Mouse (Mus musculus) midbrain, postnatal 0 days (tissue): ENCODE measurements around the gene Sparcl1. TPM values are rescaled to one million over a fixed set of nuclear protein-coding genes. Genes with fewer than 3 reads are reported as not detected.

ENCODE experiments used
- ATAC-seq: fragments of 200-750 bp; cut with Nextera tagmentation; 2 replicates; pipeline ENCODE4 v1.8.0; 2017; ENCODE audit warnings: moderate number of reproducible peaks, mild to moderate bottlenecking, moderate TSS enrichment, moderate library complexity; ENCODE audit not compliant: low FRiP score
- DNase-seq: peaks from one replicate; pipeline ENCODE4 v3.0.0-alpha.2; 2015; ENCODE audit warnings: low spot score
- H3K27ac ChIP-seq: fragments of 300-500 bp; sonication (generic); 2 replicates; pipeline ENCODE4 v1.5.1; 2014; ENCODE audit warnings: low read depth, mild to moderate bottlenecking, low read length, mixed read lengths
- H3K27me3 ChIP-seq: fragments of 300-500 bp; sonication (generic); 2 replicates; pipeline ENCODE4 v1.6.1; 2014; ENCODE audit warnings: low read length, control low read depth, mixed read lengths; ENCODE audit not compliant: insufficient read depth
- H3K36me3 ChIP-seq: fragments of 300-500 bp; sonication (generic); 2 replicates; pipeline ENCODE4 v1.6.1; 2014; ENCODE audit warnings: low read length, control low read depth, mixed read lengths; ENCODE audit not compliant: insufficient read depth
- H3K4me1 ChIP-seq: fragments of 300-500 bp; sonication (generic); 2 replicates; pipeline ENCODE4 v1.6.1; 2014; ENCODE audit warnings: mild to moderate bottlenecking, control low read depth, antibody characterized with exemption, low read length, mixed read lengths; ENCODE audit not compliant: insufficient read depth
- H3K4me2 ChIP-seq: fragments of 300-500 bp; sonication (generic); 2 replicates; pipeline ENCODE4 v1.6.1; 2014; ENCODE audit warnings: low read depth, mild to moderate bottlenecking, low read length, mixed read lengths; ENCODE audit not compliant: poor library complexity, severe bottlenecking
- H3K4me3 ChIP-seq: fragments of 300-500 bp; sonication (generic); 2 replicates; pipeline ENCODE4 v1.5.1; 2014; ENCODE audit warnings: low read depth, mild to moderate bottlenecking, low read length, moderate library complexity
- H3K9ac ChIP-seq: fragments of 300-500 bp; sonication (generic); replicated peaks from 2 replicates; pipeline ENCODE4 v1.6.1; 2014; ENCODE audit warnings: mild to moderate bottlenecking, low read length, moderate library complexity, mixed read lengths; ENCODE audit not compliant: poor library complexity, severe bottlenecking
- H3K9me3 ChIP-seq: fragments of 300-500 bp; sonication (generic); 2 replicates; pipeline ENCODE4 v1.6.1; 2016; ENCODE audit warnings: low read length, control low read depth
- CTCF ChIP-seq: IDR thresholded peaks from 2 replicates; pipeline ENCODE4 v1.5.1; 2016; ENCODE audit warnings: antibody characterized with exemption, mild to moderate bottlenecking
- WGBS: fragments of 180-500 bp; shearing (Covaris S2); extraction: QIAGEN DNeasy Blood & Tissue Kit; methylation state at CpG from one replicate; pipeline ENCODE4 v1.1.7; 2014; 5-methylcytosine and 5-hydroxymethylcytosine counted together
- polyA plus RNA-seq: library from polyadenylated mRNA; unstranded; fragments of >200 nt; fragmentation: Nextera tagmentation; extraction: Ambion mirVana; gene quantifications from 2 replicates; pipeline ENCODE4 v1.2.1, GENCODE M21; 2015
- total RNA-seq: library from RNA; depleted of rRNA; stranded (reverse); fragments of >200 nt; gene quantifications from 2 replicates; pipeline ENCODE4 v1.2.3, GENCODE M21; 2014

The Sparcl1 gene
- total and polyA plus RNA-seq, 2 experiments from 2014 or later: 358 to 529 TPM

GRCm38 (mm10) chr5:104046256-104047199, 67.0 kb downstream of the Sparcl1 start, which contains the start of gene Nudt9:
Gene Nudt9, plus strand, starts transcription at chr5:104046306.
- WGBS: 5% methylated on average over 86 of the region's 90 CpGs
- peaks cover 6% of the 10 kb centered on the region; the same call in 1 of the 2 replicates for H3K36me3 ChIP-seq
- peak within 1 kb of the TSS; percentile 84 for H3K9ac ChIP-seq
- no peaks in the 10 kb centered on the region for H3K27me3 ChIP-seq
- no peaks in the 10 kb centered on the region for H3K9me3 ChIP-seq
- ATAC-seq (peak; percentile 98), DNase-seq (peak; percentile 98)
- TF ChIP-seq CTCF: peak; percentile 20; the same call in 1 of the 2 replicates
- H3K4me3 ChIP-seq: peak within 1 kb of the TSS; percentile 82
- peak within 1 kb of the TSS; percentile 76 for H3K27ac ChIP-seq
- H3K4me2 ChIP-seq: peak within 1 kb of the TSS; percentile 61
- H3K4me1 ChIP-seq: peaks cover 4% of the 10 kb centered on the region; the same call in 1 of the 2 replicates

GRCm38 (mm10) chr5:104043704-104044103, 69.8 kb downstream of the Sparcl1 start:
- no peaks in the 10 kb centered on the region for H3K9me3 ChIP-seq
- no peak for TF ChIP-seq CTCF
- H3K4me3 ChIP-seq: no peak overlapping the region
- peaks cover 4% of the 10 kb centered on the region; the same call in 1 of the 2 replicates for H3K4me1 ChIP-seq
- ATAC-seq (no peak), DNase-seq (no peak)
- no peak overlapping the region for H3K27ac ChIP-seq
- no peaks in the 10 kb centered on the region for H3K36me3 ChIP-seq
- H3K9ac ChIP-seq: no peak overlapping the region
- no peaks in the 10 kb centered on the region for H3K27me3 ChIP-seq
- H3K4me2 ChIP-seq: no peak overlapping the region
- WGBS: 42% methylated on average over 2 of the region's 2 CpGs

- no peak for TF ChIP-seq CTCF
- peaks cover 4% of the 10 kb centered on the region; the same call in 1 of the 2 replicates for H3K4me1 ChIP-seq
- no peak overlapping the region for H3K9ac ChIP-seq
- 93% methylated on average over 2 of the region's 2 CpGs for WGBS
- DNase-seq (no peak), ATAC-seq (no peak)
- H3K4me2 ChIP-seq: no peak overlapping the region
- H3K9me3 ChIP-seq: no peaks in the 10 kb centered on the region
- H3K27me3 ChIP-seq: no peaks in the 10 kb centered on the region
- H3K27ac ChIP-seq: no peak overlapping the region
- H3K4me3 ChIP-seq: no peak overlapping the region
- H3K36me3 ChIP-seq: no peaks in the 10 kb centered on the region
Measured at GRCm38 (mm10) chr5:104042906-104043305, 70.6 kb downstream of the Sparcl1 start.

GRCm38 (mm10) chr5:104039154-104039932, 74.2 kb downstream of the Sparcl1 start:
- Histone ChIP-seq H3K4me2 (no peak overlapping the region), H3K9ac (no peak overlapping the region), H3K9me3 (no peaks in the 10 kb centered on the region), H3K36me3 (no peaks in the 10 kb centered on the region), H3K27ac (no peak overlapping the region), H3K27me3 (no peaks in the 10 kb centered on the region), H3K4me3 (no peak overlapping the region), H3K4me1 (no peaks in the 10 kb centered on the region)
- WGBS: 77% methylated on average over 6 of the region's 6 CpGs
- no peak for ATAC-seq
- TF ChIP-seq CTCF: peak; percentile 75
- DNase-seq: peak; percentile 51

GRCm38 (mm10) chr5:104036686-104037085, 76.8 kb downstream of the Sparcl1 start:
- no peak overlapping the region for H3K27ac ChIP-seq
- H3K9me3 ChIP-seq: no peaks in the 10 kb centered on the region
- H3K4me3 ChIP-seq: no peak overlapping the region
- 92% methylated on average over 1 of the region's 1 CpGs for WGBS
- no peak for DNase-seq
- ATAC-seq: no peak
- TF ChIP-seq CTCF: no peak
- H3K27me3 ChIP-seq: no peaks in the 10 kb centered on the region
- H3K9ac ChIP-seq: no peak overlapping the region
- H3K4me2 ChIP-seq: no peak overlapping the region
- no peaks in the 10 kb centered on the region for H3K36me3 ChIP-seq
- H3K4me1 ChIP-seq: no peaks in the 10 kb centered on the region
